Mouse (Mus musculus) ES-E14 (cell line): ENCODE measurements around the gene Traf3ip2.

Source experiments
- CHD2 ChIP-seq: IDR thresholded peaks from 2 replicates; pipeline ENCODE4 v1.6.1; 2014; ENCODE audit warnings: mild to moderate bottlenecking, low read depth, low read length, inconsistent platforms
- HCFC1 ChIP-seq: IDR thresholded peaks from 2 replicates; pipeline ENCODE4 v1.6.1; 2012; ENCODE audit warnings: low read length, inconsistent platforms, borderline replicate concordance; ENCODE audit not compliant: insufficient read depth
- ZNF384 ChIP-seq: IDR thresholded peaks from 2 replicates; pipeline ENCODE4 v1.6.1; 2012; ENCODE audit warnings: low read depth, low read length, inconsistent platforms

GRCm38 (mm10) chr10:39612633-39612988, at the start of gene Traf3ip2:
- TF ChIP-seq HCFC1: no peak
- no peak for TF ChIP-seq CHD2
- no peak for TF ChIP-seq ZNF384
